Mouse (Mus musculus): ENCODE results near the gene Ovgp1.

GRCm38 (mm10) chr3:105932240-105933071 lies 41.1 kb upstream of the Ovgp1 start, which contains the start of gene I830077J02Rik:
- TF ChIP-seq POLR2A (IDR thresholded peaks at IDR 0.05; ENCODE audit: borderline replicate concordance, extremely low read depth, low read depth, low read length) (no peak), CTCF (IDR thresholded peaks at IDR 0.05; ENCODE audit: insufficient read depth, low read length) (no peak)

All from lung, adult 2 months (tissue).